Mouse (Mus musculus) embryonic facial prominence, embryonic 14.5 days (tissue): ENCODE measurements at regions not wholly inside any gene's neighbourhood (a gene's known extent, or its start where the extent isn't known, plus 50 kb on each side); places are given as distances from the start of the nearest gene placed in this dataset.
"Not testable (repeated sequence)": the region's sequence is repeated elsewhere in the genome, so short reads cannot be mapped to it uniquely, and the experiment has no call there.

Experiments
- ATAC-seq: fragments of 200-750 bp; cut with Nextera tagmentation; 2 replicates; pipeline ENCODE4 v1.8.0; 2017; ENCODE audit warnings: low read depth, moderate number of reproducible peaks, moderate TSS enrichment
- DNase-seq: peaks from one replicate; pipeline ENCODE4 v3.0.0-alpha.2; 2015; ENCODE audit warnings: low spot score
- H3K27ac ChIP-seq: fragments of 300-500 bp; sonication (generic); replicated peaks from 2 replicates; pipeline ENCODE4 v1.5.1; 2014; ENCODE audit warnings: low read depth, mild to moderate bottlenecking, low read length, moderate library complexity
- H3K27me3 ChIP-seq: fragments of 300-500 bp; sonication (generic); replicated peaks from 2 replicates; pipeline ENCODE4 v1.6.1; 2014; ENCODE audit warnings: low read length; ENCODE audit not compliant: control insufficient read depth, insufficient read depth
- H3K36me3 ChIP-seq: fragments of 300-500 bp; sonication (generic); 2 replicates; pipeline ENCODE4 v1.6.1; 2014; ENCODE audit warnings: low read length, mixed read lengths; ENCODE audit not compliant: control insufficient read depth, insufficient read depth
- H3K4me1 ChIP-seq: fragments of 300-500 bp; sonication (generic); 2 replicates; pipeline ENCODE4 v1.6.1; 2014; ENCODE audit warnings: antibody characterized with exemption, low read length; ENCODE audit not compliant: control insufficient read depth, insufficient read depth
- H3K4me2 ChIP-seq: fragments of 300-500 bp; sonication (generic); 2 replicates; pipeline ENCODE4 v1.6.1; 2014; ENCODE audit warnings: low read depth, mild to moderate bottlenecking, low read length, moderate library complexity, mixed read lengths
- H3K4me3 ChIP-seq: fragments of 300-500 bp; sonication (generic); 2 replicates; pipeline ENCODE4 v1.5.1; 2014; ENCODE audit warnings: low read depth, mild to moderate bottlenecking, low read length
- H3K9ac ChIP-seq: fragments of 300-500 bp; sonication (generic); 2 replicates; pipeline ENCODE4 v1.6.1; 2014; ENCODE audit warnings: low read depth, mild to moderate bottlenecking, low read length, moderate library complexity, mixed read lengths
- H3K9me3 ChIP-seq: fragments of 300-500 bp; sonication (generic); 2 replicates; pipeline ENCODE4 v1.6.1; 2016; ENCODE audit warnings: low read length; ENCODE audit not compliant: control insufficient read depth
- WGBS: fragments of 180-500 bp; shearing (Covaris S2); extraction: QIAGEN DNeasy Blood & Tissue Kit; methylation state at CpG from one replicate; pipeline ENCODE4 v1.1.7; 2014; 5-methylcytosine and 5-hydroxymethylcytosine counted together

GRCm38 (mm10) chr6:109948491-109948890 is 696.9 kb upstream of the Grm7 start:
- H3K4me1 ChIP-seq = no peaks in the 10 kb centered on the region
- H3K4me2 ChIP-seq = no peak overlapping the region
- ATAC-seq = no peak
- H3K27me3 ChIP-seq = no peaks in the 10 kb centered on the region
- H3K4me3 ChIP-seq = no peak overlapping the region
- DNase-seq = no peak
- H3K9me3 ChIP-seq = no peaks in the 10 kb centered on the region
- H3K27ac ChIP-seq = no peak overlapping the region
- no peak overlapping the region for H3K9ac ChIP-seq
- no peaks in the 10 kb centered on the region for H3K36me3 ChIP-seq

- no peak overlapping the region for H3K9ac ChIP-seq
- H3K27me3 ChIP-seq = no peaks in the 10 kb centered on the region
- no peak overlapping the region for H3K27ac ChIP-seq
- no peaks in the 10 kb centered on the region for H3K36me3 ChIP-seq
- no peak overlapping the region for H3K4me3 ChIP-seq
- H3K9me3 ChIP-seq = no peaks in the 10 kb centered on the region
- no peak for DNase-seq
- no peak for ATAC-seq
- H3K4me1 ChIP-seq = no peaks in the 10 kb centered on the region
- 68% methylated on average over 1 of the region's 1 CpGs for WGBS
- no peak overlapping the region for H3K4me2 ChIP-seq
Observed at GRCm38 (mm10) chr6:109948928-109949327, 696.5 kb upstream of the Grm7 start.

- H3K4me3 ChIP-seq, ATAC-seq: not testable (repeated sequence)
- WGBS = 81% methylated on average over 2 of the region's 2 CpGs
Observed at GRCm38 (mm10) chr6:109957901-109958300, 687.5 kb upstream of the Grm7 start.

More at GRCm38 (mm10) chr6:109957901-109958300, 687.5 kb upstream of the Grm7 start:
- not testable (repeated sequence) for H3K4me1 ChIP-seq, H3K9me3 ChIP-seq, H3K36me3 ChIP-seq, H3K27me3 ChIP-seq, H3K4me2 ChIP-seq, H3K9ac ChIP-seq, H3K27ac ChIP-seq, DNase-seq
